Mouse (Mus musculus) forebrain, embryonic 15.5 days (tissue): ENCODE data around the gene Ralgapa1. TPM values are rescaled to one million over a fixed set of nuclear protein-coding genes. Genes with fewer than 3 reads are reported as not detected.
"Not testable (repeated sequence)": the region's sequence is repeated elsewhere in the genome, so short reads cannot be mapped to it uniquely, and the experiment has no call there.

Experiments
- ATAC-seq: fragments of 200-750 bp; cut with Nextera tagmentation; replicated peaks from 2 replicates; pipeline ENCODE4 v1.8.0; 2017; ENCODE audit warnings: mild to moderate bottlenecking, moderate TSS enrichment, moderate library complexity
- H3K27ac ChIP-seq: fragments of 300-500 bp; sonication (generic); replicated peaks from 2 replicates; pipeline ENCODE4 v1.5.1; 2015; ENCODE audit warnings: mild to moderate bottlenecking, inconsistent platforms
- H3K27me3 ChIP-seq: fragments of 300-500 bp; sonication (generic); 2 replicates; pipeline ENCODE4 v1.6.1; 2015; ENCODE audit warnings: inconsistent platforms
- H3K36me3 ChIP-seq: fragments of 300-500 bp; sonication (generic); 2 replicates; pipeline ENCODE4 v1.6.1; 2015; ENCODE audit warnings: mild to moderate bottlenecking, inconsistent platforms
- H3K4me1 ChIP-seq: fragments of 300-500 bp; sonication (generic); 2 replicates; pipeline ENCODE4 v1.6.1; 2015; ENCODE audit warnings: inconsistent platforms
- H3K4me2 ChIP-seq: fragments of 300-500 bp; sonication (generic); replicated peaks from 2 replicates; pipeline ENCODE4 v1.6.1; 2015; ENCODE audit warnings: mild to moderate bottlenecking, inconsistent platforms
- H3K4me3 ChIP-seq: fragments of 300-500 bp; sonication (generic); 2 replicates; pipeline ENCODE4 v1.5.1; 2015; ENCODE audit warnings: mild to moderate bottlenecking, inconsistent platforms
- H3K9ac ChIP-seq: fragments of 300-500 bp; sonication (generic); replicated peaks from 2 replicates; pipeline ENCODE4 v1.6.1; 2015; ENCODE audit warnings: mild to moderate bottlenecking, inconsistent platforms
- H3K9me3 ChIP-seq: fragments of 300-500 bp; sonication (generic); 2 replicates; pipeline ENCODE4 v1.6.1; 2016; ENCODE audit warnings: inconsistent platforms
- WGBS: fragments of 180-500 bp; shearing (Covaris S2); methylation state at CpG from one replicate; pipeline ENCODE4 v1.1.7; 2015; ENCODE audit warnings: mixed read lengths; 5-methylcytosine and 5-hydroxymethylcytosine counted together
- polyA plus RNA-seq: library from polyadenylated mRNA; unstranded; fragments of >200 nt; fragmentation: Nextera tagmentation; extraction: Ambion mirVana; gene quantifications from 2 replicates; pipeline ENCODE4 v1.2.1, GENCODE M21; 2015

Ralgapa1 gene
- polyA plus RNA-seq, 1 experiment from 2014 or later, result 19.6 TPM

DNA sequence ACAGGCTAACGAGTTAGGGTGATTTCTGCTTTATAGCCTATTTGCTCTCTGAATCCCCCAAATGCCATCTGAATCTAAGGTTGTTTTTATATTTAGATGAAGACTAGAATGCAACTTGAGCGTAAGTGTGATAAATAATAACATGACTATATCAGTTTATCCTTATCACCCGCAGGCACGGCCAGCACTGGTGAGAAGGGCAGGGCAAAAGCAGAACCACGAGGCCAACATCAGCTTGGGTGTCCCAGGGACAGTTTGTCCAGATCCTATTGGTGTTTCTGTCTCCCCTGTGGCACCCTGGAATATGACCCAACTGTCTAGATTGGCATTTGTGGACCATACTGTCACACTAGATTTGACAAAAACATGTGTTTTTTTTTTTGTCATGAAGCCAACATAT is 197.7 kb downstream of the Ralgapa1 start:
- H3K27me3 ChIP-seq, result no peaks in the 10 kb centered on the region
- ATAC-seq, result no peak
- H3K4me3 ChIP-seq, result no peak overlapping the region
- H3K4me1 ChIP-seq, result peaks cover 13% of the 10 kb centered on the region
- no peak overlapping the region for H3K9ac ChIP-seq
- no peaks in the 10 kb centered on the region for H3K36me3 ChIP-seq
- H3K4me2 ChIP-seq, result no peak overlapping the region
- WGBS, result 59% methylated on average over 5 of the region's 5 CpGs
- no peak overlapping the region for H3K27ac ChIP-seq
- no peaks in the 10 kb centered on the region for H3K9me3 ChIP-seq

DNA sequence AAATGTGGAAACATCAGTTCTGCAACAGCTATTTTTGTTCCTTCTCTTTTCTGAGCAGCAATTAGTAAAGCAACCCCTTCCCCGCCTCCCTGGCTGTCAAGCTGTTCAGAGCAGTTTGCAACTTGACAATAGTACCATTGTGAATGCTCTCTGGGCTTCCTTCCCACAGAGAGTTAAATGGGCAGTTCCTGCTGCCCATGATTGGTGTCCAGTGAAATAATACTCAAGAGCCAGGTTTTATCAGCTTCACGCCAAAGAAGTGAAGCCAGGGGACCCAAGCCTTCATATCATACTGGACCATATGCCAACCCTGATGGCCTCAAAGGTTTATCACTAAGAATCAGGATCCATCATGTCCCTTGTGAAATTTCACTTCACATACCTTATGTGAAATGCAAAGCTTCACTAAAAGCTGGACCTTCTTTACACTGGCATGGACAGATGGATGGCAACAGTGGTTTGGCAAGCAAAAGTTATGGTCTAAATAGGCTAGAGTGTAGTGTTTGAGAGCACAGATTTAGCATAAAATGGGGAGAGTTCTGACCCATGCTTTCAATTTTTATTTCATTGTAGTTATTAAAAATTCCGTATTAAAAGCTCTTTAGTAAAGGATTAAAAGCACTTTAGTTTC is 198.2 kb downstream of the Ralgapa1 start:
- no peaks in the 10 kb centered on the region for H3K27me3 ChIP-seq
- 12% methylated on average over 3 of the region's 3 CpGs for WGBS
- H3K9me3 ChIP-seq, result no peaks in the 10 kb centered on the region
- no peak overlapping the region for H3K4me3 ChIP-seq
- H3K36me3 ChIP-seq, result no peaks in the 10 kb centered on the region
- no peak overlapping the region for H3K4me2 ChIP-seq
- peaks cover 13% of the 10 kb centered on the region for H3K4me1 ChIP-seq
- peak; percentile 88 for ATAC-seq
- no peak overlapping the region for H3K9ac ChIP-seq
- H3K27ac ChIP-seq, result peak overlapping the region; percentile 52; the same call in 1 of the 2 replicates

DNA sequence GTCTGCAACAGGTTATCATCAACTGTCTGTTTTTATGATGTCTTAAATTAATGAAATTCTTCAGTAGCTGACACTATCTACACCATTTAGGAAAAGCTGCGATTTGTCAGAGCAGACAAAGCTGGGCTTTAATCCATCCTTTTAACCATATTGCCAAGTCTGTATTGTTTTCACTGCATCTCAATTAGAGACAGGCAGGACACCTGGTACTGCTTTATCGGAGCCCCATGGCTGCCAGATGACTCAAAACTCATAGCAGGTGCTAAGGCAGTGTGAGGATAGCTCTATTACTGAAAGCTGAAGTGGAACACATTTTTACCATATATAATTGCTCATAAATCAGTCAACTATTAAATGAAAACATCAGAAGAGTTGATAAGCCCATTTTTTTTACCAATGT is 200.6 kb downstream of the Ralgapa1 start:
- H3K36me3 ChIP-seq, result no peaks in the 10 kb centered on the region
- peaks cover 13% of the 10 kb centered on the region for H3K4me1 ChIP-seq
- H3K27me3 ChIP-seq, result no peaks in the 10 kb centered on the region
- WGBS, result 17% methylated on average over 2 of the region's 2 CpGs
- H3K9me3 ChIP-seq, result no peaks in the 10 kb centered on the region
- ATAC-seq, result 0 out of 2 replicates have a peak, but pooled peaks have one; percentile 50
- H3K4me2 ChIP-seq, result no peak overlapping the region
- no peak overlapping the region for H3K9ac ChIP-seq
- no peak overlapping the region for H3K4me3 ChIP-seq
- H3K27ac ChIP-seq, result no peak overlapping the region

DNA sequence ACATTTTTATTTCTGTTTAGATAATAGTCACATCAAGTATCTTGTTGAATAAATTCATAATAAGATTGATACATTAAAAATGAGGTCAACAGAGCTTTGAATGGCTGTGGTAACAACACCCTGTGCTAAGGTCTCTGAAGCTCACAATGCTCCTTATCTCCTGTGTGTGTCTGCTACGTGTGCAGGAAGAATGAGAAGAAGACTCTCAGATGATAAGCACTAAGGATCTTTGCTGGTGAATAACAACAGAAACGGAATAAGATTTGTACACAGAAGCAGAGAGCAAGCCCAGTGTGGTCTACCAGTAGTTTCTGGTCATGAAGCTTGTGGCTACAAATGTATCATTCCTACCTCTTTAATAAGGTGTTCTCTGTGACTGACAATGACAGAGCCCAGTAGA is 210.2 kb downstream of the Ralgapa1 start:
- H3K36me3 ChIP-seq, result no peaks in the 10 kb centered on the region
- H3K4me3 ChIP-seq, result no peak overlapping the region
- no peak overlapping the region for H3K27ac ChIP-seq
- 83% methylated on average over 2 of the region's 2 CpGs for WGBS
- no peak overlapping the region for H3K4me2 ChIP-seq
- H3K27me3 ChIP-seq, result no peaks in the 10 kb centered on the region
- no peaks in the 10 kb centered on the region for H3K4me1 ChIP-seq
- no peaks in the 10 kb centered on the region for H3K9me3 ChIP-seq
- ATAC-seq, result no peak
- no peak overlapping the region for H3K9ac ChIP-seq

DNA sequence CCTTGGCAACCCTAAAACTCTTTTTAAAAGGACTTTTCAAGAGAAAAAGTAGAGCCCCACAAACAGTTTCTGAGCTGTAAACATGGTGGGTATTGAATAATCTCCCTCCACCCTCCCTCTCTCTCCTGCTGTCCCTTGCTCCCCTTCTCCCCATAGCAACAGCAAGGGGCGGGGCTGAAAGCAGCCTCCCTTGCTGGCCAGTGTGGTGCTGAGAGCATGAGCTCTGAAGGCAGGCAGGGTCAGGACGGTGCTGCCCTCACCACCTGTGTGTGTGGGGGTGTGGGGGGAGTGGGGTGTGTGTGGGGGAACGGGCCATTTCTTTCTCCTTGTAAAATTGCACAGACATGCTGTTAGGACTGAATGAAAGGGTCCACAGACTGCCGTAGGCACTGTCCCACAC is 213.1 kb downstream of the Ralgapa1 start:
- no peaks in the 10 kb centered on the region for H3K9me3 ChIP-seq
- ATAC-seq, result no peak
- no peaks in the 10 kb centered on the region; the same call in 1 of the 2 replicates for H3K27me3 ChIP-seq
- no peak overlapping the region for H3K27ac ChIP-seq
- H3K4me3 ChIP-seq, result no peak overlapping the region
- 19% methylated on average over 4 of the region's 4 CpGs for WGBS
- H3K4me2 ChIP-seq, result no peak overlapping the region
- peaks cover 3% of the 10 kb centered on the region; the same call in 1 of the 2 replicates for H3K36me3 ChIP-seq
- H3K4me1 ChIP-seq, result no peaks in the 10 kb centered on the region
- no peak overlapping the region for H3K9ac ChIP-seq

DNA sequence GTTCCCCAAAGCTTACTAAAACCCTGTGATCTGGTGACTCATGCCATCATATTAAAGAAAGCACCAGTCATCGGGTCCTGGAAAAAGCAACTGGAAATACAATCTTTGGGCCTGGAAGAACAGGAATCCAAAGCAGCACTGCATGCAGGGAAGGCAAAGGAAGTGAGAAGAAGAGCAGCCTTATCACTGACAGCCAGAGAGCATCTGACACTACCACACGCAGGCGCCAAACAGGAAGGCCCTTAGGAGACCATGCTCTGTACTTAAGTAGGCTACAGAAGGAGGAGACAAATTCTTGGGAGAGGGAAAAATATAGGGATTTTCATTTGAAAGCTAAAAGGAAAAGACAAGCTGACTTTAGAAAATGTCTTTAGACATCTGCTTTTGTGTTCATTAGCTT is 216.6 kb downstream of the Ralgapa1 start:
- ATAC-seq, result no peak
- H3K36me3 ChIP-seq, result peaks cover 3% of the 10 kb centered on the region; the same call in 1 of the 2 replicates
- H3K4me3 ChIP-seq, result no peak overlapping the region
- no peak overlapping the region for H3K9ac ChIP-seq
- 86% methylated on average over 3 of the region's 3 CpGs for WGBS
- peaks cover 13% of the 10 kb centered on the region for H3K4me1 ChIP-seq
- H3K9me3 ChIP-seq, result no peaks in the 10 kb centered on the region
- no peak overlapping the region for H3K27ac ChIP-seq
- peaks cover 27% of the 10 kb centered on the region for H3K27me3 ChIP-seq
- H3K4me2 ChIP-seq, result no peak overlapping the region

DNA sequence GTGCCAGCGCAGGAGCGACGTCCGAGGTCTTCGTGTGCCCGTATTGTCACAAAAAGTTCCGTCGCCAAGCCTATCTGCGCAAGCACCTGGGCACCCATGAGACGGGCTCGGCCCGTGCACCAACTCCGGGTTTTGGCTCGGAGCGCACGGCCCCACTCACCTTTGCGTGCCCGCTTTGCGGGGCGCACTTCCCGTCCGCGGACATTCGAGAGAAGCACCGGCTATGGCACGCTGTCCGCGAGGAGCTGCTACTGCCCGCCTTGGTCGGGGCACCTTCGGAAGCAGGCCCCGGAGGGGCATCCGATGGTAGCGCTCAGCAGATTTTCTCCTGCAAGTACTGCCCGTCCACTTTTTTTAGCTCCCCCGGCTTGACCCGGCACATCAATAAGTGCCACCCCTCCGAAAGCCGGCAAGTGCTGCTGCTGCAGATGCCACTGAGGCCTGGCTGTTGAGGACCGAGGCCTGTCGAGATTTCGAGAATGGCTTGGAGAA is 220.4 kb downstream of the Ralgapa1 start:
- ATAC-seq, result 0 out of 2 replicates have a peak, but pooled peaks have one; percentile 3
- Histone ChIP-seq H3K4me2 (peak overlapping the region; percentile 80), H3K9ac (no peak overlapping the region), H3K9me3 (no peaks in the 10 kb centered on the region), H3K27ac (no peak overlapping the region), H3K36me3 (peaks cover 3% of the 10 kb centered on the region; the same call in 1 of the 2 replicates), H3K4me3 (peak overlapping the region; percentile 54), H3K4me1 (peaks cover 24% of the 10 kb centered on the region), H3K27me3 (peaks cover 60% of the 10 kb centered on the region)
- WGBS, result 2% methylated on average over 42 of the region's 42 CpGs

DNA sequence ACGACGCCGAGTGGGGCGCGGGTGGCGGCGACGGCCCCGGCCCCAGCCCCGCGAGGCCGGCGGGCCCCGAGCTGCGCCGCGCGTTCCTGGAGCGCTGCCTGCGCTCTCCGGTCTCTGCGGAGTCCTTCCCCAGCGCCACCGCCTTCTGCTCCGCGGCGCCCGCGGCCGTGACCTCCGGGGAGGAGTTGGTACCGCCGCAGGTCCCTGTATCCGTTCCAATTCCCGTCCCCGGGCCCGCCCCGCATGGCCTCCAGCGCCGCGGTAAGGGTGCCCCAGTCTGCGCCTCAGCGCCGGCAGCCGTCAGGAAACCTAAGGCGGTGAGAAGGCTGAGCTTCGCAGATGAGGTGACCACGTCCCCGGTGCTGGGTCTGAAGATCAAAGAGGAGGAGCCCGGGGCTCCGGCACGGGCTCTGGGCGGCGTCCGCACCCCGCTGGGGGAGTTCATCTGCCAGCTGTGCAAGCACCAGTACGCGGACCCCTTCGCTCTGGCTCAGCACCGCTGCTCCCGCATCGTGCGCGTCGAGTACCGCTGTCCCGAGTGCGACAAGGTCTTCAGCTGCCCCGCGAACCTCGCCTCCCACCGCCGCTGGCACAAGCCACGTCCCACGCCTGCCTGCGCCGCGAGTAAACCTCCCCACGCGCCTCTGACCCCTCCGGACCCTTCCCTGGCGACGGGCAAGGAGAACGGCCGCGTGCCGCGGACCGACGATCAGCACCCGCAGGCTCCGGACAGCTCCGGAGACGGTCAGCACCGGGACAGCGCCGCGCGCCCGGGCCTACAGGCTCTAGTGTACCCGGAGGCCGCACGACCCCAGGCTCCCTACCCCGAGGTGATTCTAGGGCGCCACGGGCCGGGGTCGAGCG is 221.1 kb downstream of the Ralgapa1 start:
- H3K27ac ChIP-seq, result no peak overlapping the region
- H3K4me3 ChIP-seq, result peak overlapping the region; percentile 54
- peak overlapping the region; percentile 37; the same call in 1 of the 2 replicates for H3K9ac ChIP-seq
- under 1% methylated on average over 87 of the region's 109 CpGs for WGBS
- peaks cover 60% of the 10 kb centered on the region for H3K27me3 ChIP-seq
- peak; percentile 63 for ATAC-seq
- H3K4me1 ChIP-seq, result peaks cover 24% of the 10 kb centered on the region
- H3K4me2 ChIP-seq, result peak overlapping the region; percentile 80
- no peaks in the 10 kb centered on the region for H3K9me3 ChIP-seq
- H3K36me3 ChIP-seq, result peaks cover 3% of the 10 kb centered on the region; the same call in 1 of the 2 replicates

DNA sequence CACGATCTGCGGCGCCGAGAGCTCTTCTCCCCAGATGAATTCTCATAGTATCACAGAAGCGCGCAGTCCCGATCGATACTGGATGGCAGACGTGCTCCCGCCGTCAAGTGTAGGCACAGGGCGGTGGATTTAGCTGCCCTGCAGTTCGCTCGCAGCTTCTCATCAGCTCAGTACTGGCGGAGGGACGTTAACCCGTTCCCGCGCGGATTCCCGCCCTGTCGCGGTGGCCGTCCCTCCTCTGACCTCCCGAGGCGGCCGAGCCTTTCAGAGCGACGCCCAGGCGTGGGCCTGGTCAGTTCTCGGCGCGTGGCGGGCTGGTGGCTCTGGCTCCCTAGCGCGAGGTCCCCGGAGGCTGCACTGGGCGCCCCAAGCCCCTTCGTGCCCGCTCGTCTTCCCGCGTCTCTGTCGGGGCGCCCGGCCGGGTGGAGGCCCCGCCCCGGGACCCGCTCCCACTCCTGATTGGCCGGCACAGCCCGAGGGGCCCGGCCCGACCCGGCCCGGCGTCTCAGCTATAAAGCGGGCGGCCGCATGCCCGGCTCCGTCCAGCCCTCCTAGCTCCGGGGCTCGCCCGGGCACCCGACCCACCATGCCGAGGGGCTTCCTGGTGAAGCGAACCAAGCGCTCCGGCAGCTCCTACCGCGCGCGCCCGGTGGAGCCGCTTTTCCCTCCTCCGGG is 221.9 kb downstream of the Ralgapa1 start, which contains the start of gene Insm2:
Insm2 (plus strand) TSS at position 541 of the 675 bp plus-strand sequence.
- 0% methylated on average over 71 of the region's 77 CpGs for WGBS
- Histone ChIP-seq H3K27me3 (peaks cover 60% of the 10 kb centered on the region), H3K9me3 (no peaks in the 10 kb centered on the region), H3K27ac (no peak within 1 kb of the TSS), H3K4me2 (peak within 1 kb of the TSS; percentile 80), H3K9ac (peak within 1 kb of the TSS; percentile 37), H3K4me3 (peak within 1 kb of the TSS; percentile 54), H3K4me1 (peaks cover 24% of the 10 kb centered on the region), H3K36me3 (peaks cover 3% of the 10 kb centered on the region; the same call in 1 of the 2 replicates)
- peak; percentile 82 for ATAC-seq

DNA sequence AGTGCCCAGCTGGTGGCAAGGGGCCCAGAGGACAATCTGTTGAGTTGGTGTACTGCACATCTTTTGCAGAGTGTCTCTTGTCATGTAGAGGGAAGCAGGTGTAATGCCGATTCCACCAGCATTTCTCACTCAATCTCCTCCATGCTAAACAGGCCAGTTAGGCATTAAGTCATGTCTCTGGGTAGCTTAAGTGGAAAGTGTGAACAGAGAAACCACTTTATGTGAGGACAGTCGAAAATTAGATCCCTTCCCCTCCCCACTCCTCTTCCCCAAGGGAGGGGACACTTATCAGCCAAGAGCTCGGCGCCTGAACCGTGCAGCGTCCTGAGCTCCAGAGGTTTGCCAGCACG is 222.5 kb downstream of the Ralgapa1 start:
- no peak for ATAC-seq

DNA sequence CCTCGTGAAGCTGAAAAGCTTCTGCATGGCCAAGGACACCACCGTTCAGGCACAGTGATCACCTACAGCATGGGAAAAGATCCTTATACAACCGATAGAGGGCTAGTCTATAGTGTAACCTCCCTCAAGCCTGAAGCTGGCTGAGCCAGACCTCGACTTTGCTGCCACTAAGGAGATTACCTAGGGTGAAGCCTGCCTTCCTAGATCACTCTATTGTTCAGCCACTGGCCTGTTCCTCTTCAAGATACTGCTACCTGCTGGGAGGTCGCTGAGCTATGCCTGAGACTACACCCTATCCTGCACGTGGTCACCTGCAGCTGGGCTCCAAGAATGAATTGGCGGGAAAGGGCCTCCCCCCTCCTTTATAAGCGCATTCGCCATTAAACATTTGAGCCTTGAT is 234.0 kb downstream of the Ralgapa1 start:
- not testable (repeated sequence) for H3K9me3 ChIP-seq, H3K4me3 ChIP-seq, H3K27ac ChIP-seq, H3K4me1 ChIP-seq, H3K9ac ChIP-seq, H3K27me3 ChIP-seq, ATAC-seq, H3K36me3 ChIP-seq, H3K4me2 ChIP-seq
- 49% methylated on average over 9 of the region's 9 CpGs for WGBS

More for the DNA sequence above, 222.5 kb downstream of the Ralgapa1 start:
- peak overlapping the region; percentile 54 for H3K4me3 ChIP-seq
- H3K4me1 ChIP-seq, result peaks cover 24% of the 10 kb centered on the region
- no peak overlapping the region for H3K9ac ChIP-seq
- WGBS, result 4% methylated on average over 7 of the region's 7 CpGs
- no peaks in the 10 kb centered on the region for H3K9me3 ChIP-seq
- H3K4me2 ChIP-seq, result peak overlapping the region; percentile 80
- peaks cover 3% of the 10 kb centered on the region; the same call in 1 of the 2 replicates for H3K36me3 ChIP-seq
- peaks cover 60% of the 10 kb centered on the region for H3K27me3 ChIP-seq
- H3K27ac ChIP-seq, result no peak overlapping the region
